Mouse (Mus musculus) cortical plate, adult 2 months (tissue): ENCODE measurements around the gene Gdf3.

ENCODE experiments used
- CTCF ChIP-seq: fragments of 200-500 bp; IDR thresholded peaks from 2 replicates; pipeline ENCODE4 v1.5.1; 2011; ENCODE audit warnings: mild to moderate bottlenecking, control low read depth, low read length; ENCODE audit not compliant: insufficient read depth; ENCODE audit errors: extremely low read depth
- POLR2A ChIP-seq: fragments of 200-500 bp; IDR thresholded peaks from 2 replicates; pipeline ENCODE4 v1.6.1; 2011; ENCODE audit warnings: mild to moderate bottlenecking, low read length, control low read depth; ENCODE audit not compliant: insufficient read depth; ENCODE audit errors: extremely low read depth

DNA sequence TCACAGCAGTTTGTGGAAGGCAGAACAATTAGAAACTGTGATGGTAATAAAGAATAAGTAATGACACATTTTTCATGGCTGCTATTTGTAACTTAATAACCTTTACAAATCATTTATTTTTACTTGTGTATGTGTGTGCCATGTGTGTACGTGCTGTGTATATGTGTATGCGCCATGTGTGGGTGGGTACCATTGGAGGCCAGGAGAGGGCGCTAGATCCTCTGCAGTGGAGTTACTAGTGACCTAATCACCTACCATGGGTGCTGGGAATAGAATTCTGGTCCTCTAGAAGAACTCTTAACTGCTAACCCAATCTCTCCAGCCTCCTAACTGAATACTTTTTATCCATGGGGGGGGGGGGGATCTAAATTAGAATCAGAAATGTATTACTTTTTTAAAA, 40.0 kb upstream of the Gdf3 start:
- TF ChIP-seq CTCF (no peak), POLR2A (no peak)
